Mouse (Mus musculus) CD4-positive naive resting alpha-beta T cell, adult 57 days (primary cell): Measurements from ENCODE around the gene Ankrd54. TPM values are rescaled to one million over a fixed set of nuclear protein-coding genes. Genes with fewer than 3 reads are reported as not detected.

Experiments used
- total RNA-seq: library from RNA; stranded (reverse); gene quantifications from one replicate; pipeline ENCODE4 v1.2.4, GENCODE M21; 2023

The Ankrd54 gene
- total RNA-seq = 27.3 TPM

DNA sequence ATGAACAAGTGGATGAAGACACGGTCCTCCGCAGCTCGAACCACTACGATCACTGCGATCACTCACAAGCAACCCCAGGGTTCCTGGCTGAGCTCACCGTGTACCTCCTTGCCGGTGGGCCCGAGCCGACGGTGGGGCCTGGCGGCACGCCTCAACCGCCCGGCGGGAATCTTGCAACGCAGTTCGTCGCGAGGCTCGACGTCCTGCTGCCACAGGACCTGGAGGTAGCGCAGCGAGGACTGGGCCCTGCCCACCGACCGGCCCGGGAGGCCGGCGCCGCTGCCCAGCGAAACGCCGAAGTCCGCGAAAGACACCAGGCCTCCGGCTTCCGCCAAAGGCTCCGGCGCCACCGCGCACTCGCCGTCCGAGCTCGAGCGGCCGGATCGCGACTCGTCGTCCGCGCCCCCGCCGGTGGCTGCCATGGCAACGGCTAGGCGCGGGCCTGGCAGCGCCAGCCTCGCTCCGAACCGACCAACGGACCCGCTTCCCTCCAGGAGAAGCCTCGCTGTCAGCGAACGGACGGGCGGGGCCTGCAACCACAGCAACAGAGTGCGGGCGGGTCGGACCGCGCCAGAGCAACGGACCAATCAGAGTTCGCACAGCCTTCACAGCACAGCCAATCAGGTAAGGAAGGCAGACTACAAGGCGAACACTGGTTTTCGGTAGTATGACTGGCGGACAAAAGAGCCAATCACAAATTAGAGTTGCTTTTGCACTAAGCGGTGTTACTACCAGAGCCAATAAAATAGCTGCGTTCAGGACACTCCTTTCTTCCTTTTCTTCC, at the start of gene Ankrd54:
Gene Ankrd54 (minus strand): TSS at position 518 of the 784 bp plus-strand sequence.

DNA sequence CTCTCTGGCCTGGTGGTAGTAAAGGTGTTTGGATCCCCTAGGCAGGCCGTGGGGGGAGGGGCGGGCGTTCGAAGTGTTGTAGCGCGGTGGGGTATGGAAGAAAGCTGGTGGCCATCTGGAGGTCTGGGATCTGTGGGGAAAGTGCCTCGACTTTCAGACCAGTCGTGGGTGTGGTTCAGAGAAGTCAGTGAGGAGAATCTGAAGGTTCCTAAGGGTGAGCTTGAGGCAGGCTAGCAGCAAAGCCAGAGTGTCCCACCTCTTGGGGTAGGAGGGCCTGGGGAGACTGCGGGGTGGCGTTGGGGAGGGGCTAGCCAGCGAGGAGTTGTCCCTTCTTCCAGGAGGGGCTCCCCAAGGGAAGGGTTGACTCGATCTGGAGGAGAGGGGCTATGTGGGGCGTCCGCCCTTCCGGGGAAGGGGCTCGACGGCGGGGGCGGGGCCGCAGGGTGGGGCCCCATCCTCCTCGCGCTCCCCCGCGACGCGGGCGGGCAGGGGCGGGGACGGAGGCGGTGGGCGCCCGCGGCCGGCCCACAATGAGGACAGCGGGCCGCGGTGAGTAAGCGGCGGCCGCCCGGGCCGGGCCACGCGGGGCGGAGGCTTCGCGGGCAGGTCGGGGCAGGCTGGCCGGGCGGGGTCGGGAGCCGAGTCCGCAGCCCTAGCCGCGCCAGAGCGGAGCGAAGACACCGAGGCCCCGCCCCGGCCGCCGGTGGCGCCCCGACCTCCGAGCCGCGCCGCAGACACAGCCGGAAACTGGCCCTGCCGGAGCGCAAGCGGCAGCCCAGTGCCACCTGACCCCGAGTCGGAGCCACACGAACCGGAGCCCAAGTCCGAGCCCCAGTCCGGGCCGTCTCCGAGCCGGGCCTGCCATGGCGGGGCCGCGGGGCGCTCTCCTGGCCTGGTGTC, 46.0 kb upstream of the Ankrd54 start, which contains the start of gene Micall1:
Gene Micall1 (plus strand): TSS at position 478 of the 900 bp plus-strand sequence.

GRCm38 (mm10) chr15:79074913-79075532, 12.3 kb upstream of the Ankrd54 start, which contains the start of gene Eif3l:
Gene Eif3l (plus strand): TSS chr15:79075179.

GRCm38 (mm10) chr15:79041585-79041984, 21.1 kb downstream of the Ankrd54 start, which contains the start of gene Galr3:
Gene Galr3 (plus strand): TSS chr15:79041885.

GRCm38 (mm10) chr15:79028237-79028738, 34.4 kb downstream of the Ankrd54 start, which contains the start of gene H1f0:
Gene H1f0 (plus strand): TSS chr15:79028450.

Other genes with a start within 250 kb of the Ankrd54 start
- 0.65 TPM for gene Cdc42ep1, start 220.3 kb downstream of the Ankrd54 start, total RNA-seq
- gene Lgals2, start 207.4 kb downstream of the Ankrd54 start, total RNA-seq = 3.3 TPM
- 84.3 TPM for gene Gga1, start 185.7 kb downstream of the Ankrd54 start, total RNA-seq
- gene Gm49510, start 163.2 kb downstream of the Ankrd54 start, total RNA-seq = not detected
- gene Sh3bp1, start 163.1 kb downstream of the Ankrd54 start, total RNA-seq = 241 TPM
- gene Pdxp, start 149.0 kb downstream of the Ankrd54 start, total RNA-seq = 13.7 TPM
- gene Lgals1, start 136.2 kb downstream of the Ankrd54 start, total RNA-seq = 63.1 TPM
- 58.9 TPM for gene Nol12, start 128.0 kb downstream of the Ankrd54 start, total RNA-seq
- gene Triobp, start 115.2 kb downstream of the Ankrd54 start, total RNA-seq = 40.0 TPM
- gene H1f0, start 34.4 kb downstream of the Ankrd54 start, total RNA-seq = 5.8 TPM
- not detected for gene Galr3, start 21.0 kb downstream of the Ankrd54 start, total RNA-seq
- gene Eif3l, start 12.3 kb upstream of the Ankrd54 start, total RNA-seq = 118 TPM
- gene Micall1, start 46.0 kb upstream of the Ankrd54 start, total RNA-seq = 65.1 TPM
- 44.4 TPM for gene Polr2f, start 78.1 kb upstream of the Ankrd54 start, total RNA-seq
- gene 1700088E04Rik, start 78.4 kb upstream of the Ankrd54 start, total RNA-seq = not detected
- not detected for gene Sox10, start 102.3 kb upstream of the Ankrd54 start, total RNA-seq
- gene Pick1, start 166.3 kb upstream of the Ankrd54 start, total RNA-seq = 24.8 TPM
- gene Gm49486, start 166.5 kb upstream of the Ankrd54 start, total RNA-seq = 0.92 TPM
- not detected for gene Slc16a8, start 191.9 kb upstream of the Ankrd54 start, total RNA-seq
- gene Baiap2l2, start 222.6 kb upstream of the Ankrd54 start, total RNA-seq = 0.65 TPM